Mouse (Mus musculus) B cell, adult 2 months (primary cell): ENCODE measurements at regions not wholly inside any gene's neighbourhood (a gene's known extent, or its start where the extent isn't known, plus 50 kb on each side); places are given as distances from the start of the nearest gene placed in this dataset.

Experiments
- DNase-seq, 2 experiments: peaks; one replicate each; pipeline ENCODE4 v3.0.0; 2022

DNA sequence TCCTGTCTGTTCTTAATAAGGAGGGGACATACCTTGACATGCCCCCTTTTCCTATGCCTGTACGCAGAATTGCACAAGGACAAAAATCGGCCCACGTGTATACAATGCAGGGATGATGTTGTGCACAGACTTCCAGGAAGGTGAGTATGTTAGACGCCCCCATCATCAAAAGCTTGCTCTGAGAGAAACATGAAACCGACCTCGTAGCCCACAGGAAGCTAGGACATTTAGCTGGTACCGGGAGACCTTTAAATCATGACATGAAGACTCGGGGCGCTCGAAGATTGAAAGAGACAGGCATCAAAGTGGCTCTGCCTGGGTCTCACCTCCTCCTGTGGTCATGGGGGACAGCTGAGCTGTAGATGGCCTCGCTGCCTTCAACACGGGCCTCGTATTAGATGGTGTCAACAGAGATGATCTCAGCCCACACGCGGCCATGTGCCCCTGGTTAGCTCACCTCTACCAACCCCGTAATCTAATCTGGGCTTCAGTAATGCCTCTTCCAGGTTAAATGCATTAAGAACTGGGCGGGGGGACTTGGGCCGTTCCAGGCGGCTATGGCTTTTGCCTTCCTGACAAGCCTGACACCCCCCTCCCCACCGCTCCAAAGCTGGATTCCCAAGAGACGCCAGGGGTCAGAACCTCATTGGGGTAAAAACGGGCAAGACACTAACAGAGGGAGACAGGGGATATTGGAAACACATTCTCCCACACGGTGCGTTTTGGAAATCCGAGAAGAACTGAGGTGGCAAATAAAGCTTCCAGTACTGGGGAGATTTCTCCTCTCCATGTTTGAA lies 520.9 kb upstream of the Tbx3 start:
- no peak for DNase-seq

DNA sequence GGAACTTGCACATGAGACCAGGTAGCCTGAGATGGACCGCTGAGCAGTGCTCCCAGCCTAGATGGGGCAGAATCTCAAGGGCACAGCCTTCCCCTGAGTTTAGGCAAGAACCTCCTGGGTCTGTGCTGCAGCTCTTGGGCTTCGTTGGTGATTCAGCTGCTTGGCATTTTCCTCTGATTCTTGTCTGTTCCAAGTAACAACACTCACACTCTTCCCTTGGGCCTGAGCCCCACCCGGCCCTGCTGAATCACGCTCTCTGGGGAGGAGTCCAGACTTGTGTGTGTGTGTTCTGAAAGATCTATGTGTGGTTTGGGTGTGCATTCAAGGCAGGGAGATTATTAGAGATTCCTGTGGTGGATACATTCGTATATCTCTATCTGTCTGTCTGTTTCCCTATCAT lies 517.4 kb upstream of the Tbx3 start:
- no peak for DNase-seq

DNA sequence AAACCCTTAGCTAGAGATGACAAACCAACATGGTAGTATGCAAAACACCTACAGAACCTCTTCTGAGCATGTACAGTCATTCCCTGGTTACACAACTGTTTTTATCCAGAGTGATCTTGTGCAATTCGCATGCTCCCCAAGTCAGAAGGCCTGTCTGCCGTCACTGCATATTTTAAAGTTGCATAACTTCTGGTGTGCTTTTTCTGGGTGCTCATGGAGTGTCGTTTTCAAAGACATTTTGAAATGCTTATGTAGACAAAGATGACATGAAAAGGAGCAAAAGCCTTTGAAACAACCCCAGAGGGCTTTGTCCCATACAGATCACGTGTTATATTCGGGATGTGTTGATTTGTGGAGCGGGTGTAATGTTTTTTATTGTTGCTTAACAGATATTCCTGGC lies 513.8 kb upstream of the Tbx3 start:
- no peak for DNase-seq

DNA sequence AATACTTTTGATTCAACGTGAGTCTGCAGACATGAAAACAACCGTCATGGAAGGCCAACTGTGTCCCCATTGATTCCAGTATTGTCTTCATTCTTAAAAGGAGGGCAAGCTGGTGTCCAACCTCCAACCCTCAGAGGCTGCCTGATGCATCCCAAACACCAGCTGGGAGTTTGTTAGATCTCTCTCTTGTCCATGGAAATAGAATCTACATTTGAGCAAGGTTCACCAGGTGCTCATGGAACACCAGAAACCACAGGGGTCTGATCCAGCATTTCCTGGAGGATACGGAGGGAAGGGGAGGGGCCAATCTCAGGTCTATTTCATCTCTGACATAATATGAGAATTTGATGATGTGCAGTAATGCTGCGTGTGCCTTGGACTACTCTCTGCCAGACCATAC lies 512.3 kb upstream of the Tbx3 start:
- no peak for DNase-seq

DNA sequence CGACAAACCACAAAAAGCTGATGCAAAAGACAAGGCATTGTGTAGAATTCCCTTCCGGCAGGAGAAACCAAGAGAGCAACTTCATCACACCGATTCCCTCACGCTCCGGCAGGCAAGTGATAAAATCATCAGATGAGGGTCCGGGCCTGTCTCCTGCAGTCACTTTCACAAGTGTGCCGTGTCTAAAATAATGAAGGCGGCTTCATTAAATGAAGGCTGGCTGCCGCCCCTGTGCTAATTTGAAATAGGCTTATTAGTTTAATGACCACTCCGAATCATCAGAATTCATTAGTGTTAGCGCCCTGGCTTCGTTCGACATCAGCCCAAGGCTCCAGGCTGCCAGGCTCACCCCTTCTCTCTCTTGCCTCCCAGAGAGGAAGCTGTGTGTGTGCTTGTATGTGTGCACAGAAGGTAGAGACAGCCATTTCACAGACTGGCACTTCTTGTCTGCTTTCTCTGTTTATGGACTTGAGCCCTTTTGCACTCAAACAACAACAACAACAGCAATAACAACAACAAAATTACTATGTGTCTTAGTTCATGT lies 508.3 kb upstream of the Tbx3 start:
- DNase-seq = no peak

DNA sequence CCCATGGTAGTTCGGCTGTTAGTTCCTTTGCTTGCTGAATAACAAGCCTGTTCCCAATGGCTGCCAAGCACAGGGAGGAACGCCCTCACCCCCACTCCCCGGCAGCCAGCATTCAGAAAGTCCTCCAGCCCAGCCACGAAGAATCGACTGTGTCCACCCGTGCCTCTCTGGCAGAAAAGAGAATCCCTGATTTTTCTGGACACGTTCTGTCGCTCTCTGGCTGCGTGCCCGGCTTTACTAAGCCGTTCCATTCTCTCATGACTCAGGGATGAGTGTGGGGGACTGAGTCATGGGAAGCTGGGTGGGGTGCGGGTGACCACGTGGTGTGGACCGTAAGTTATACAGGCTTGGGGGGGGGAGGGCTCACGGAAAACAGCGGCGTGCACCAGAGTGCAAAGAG lies 502.8 kb upstream of the Tbx3 start:
- DNase-seq = no peak

GRCm38 (mm10) chr5:119169274-119169673 lies 501.2 kb upstream of the Tbx3 start:
- no peak for DNase-seq

GRCm38 (mm10) chr5:119171626-119172025 lies 498.8 kb upstream of the Tbx3 start:
- no peak for DNase-seq

DNA sequence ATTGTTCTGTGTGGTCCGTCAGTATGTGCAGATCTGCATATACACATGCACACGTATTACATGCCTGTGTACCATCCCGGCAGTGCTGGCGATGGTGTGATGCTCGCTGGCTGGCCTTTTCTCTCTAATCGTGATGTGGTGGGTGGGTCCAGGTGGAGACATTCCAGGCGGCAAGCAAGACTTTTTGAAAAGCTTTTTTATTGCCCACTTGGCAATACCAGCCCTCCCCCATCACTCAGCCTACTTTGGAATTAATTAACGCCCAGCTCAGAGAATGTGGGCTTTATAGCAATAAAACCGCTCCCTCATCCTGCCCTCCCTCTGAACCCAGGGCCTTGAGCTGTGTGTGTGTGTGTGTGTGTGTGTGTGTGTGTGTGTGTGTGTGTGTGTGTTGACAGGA lies 491.7 kb upstream of the Tbx3 start:
- DNase-seq = no peak

DNA sequence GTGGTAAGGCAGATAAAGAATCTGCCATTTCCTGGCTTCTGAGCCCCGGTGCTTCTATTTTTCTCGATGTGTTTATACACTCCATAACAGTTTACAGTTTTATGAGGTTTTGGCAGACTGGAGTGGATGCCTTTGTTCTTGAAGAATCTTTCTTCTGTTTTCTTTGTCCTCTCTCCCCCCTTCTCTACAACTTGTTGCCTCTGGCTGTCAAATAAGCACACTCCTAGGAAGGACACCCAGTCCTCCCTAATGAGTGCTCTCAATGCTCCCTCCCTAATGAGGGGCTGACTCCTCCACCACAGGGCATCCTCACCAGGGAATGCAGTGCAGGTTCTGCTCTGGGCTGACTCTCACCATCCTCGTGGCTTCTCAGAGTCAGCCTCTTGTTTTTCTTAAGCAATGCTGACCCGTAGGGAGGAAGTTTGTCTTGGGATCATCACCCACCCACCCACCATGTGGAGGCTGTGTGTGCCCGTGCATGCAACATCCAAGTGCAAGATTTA lies 486.9 kb upstream of the Tbx3 start:
- DNase-seq = no peak

- no peak for DNase-seq
These were observed 483.9 kb upstream of the Tbx3 start for GRCm38 (mm10) chr5:119186611-119187010.

- DNase-seq = no peak
These were observed 482.0 kb upstream of the Tbx3 start for GRCm38 (mm10) chr5:119188476-119188875.

DNA sequence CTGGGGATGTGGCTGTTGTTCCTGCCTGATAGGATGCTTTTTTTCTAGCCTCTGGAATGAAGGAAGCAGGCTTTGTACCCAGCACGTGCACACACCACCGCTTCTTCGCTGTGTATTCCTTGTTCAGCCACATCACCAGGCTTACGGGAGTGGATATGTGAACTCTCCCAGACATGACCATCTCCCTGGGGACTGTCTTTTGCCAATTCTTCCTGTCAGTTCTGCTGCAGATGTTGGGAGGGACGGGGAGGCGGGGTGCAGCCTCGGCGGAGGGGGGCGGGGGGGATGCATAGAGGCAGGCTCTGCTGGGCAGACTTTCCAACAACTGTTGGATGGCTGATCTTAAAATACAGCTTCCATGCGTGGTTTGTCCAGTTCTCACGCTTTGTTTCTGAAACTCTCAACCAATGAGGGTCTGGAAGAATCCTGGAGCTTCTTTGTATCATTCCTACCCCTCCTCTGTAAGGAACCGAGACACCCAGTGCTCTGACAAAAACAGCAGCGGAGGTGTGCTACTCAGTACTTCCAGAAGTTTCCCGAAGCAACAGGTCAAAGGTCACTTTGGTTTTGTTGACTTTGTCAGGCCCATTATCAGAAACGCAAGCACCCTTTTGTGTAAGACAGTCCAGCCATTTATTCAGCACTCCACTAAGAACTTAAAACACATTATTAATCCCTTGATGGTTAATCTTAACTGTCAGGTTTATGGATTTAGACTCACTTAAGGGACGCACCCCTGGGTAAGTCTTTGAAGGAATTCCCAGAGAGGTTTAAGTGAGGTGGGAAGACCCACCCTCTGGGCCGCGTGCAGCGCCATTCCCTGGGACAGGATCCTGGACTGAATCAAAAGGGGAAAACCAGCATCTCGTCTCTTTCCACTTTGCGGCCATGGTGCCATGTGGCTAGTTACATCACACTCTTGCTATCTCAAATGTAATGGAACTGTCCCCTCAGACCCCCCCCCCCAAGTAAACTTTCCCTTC lies 476.5 kb upstream of the Tbx3 start:
- no peak for DNase-seq

DNA sequence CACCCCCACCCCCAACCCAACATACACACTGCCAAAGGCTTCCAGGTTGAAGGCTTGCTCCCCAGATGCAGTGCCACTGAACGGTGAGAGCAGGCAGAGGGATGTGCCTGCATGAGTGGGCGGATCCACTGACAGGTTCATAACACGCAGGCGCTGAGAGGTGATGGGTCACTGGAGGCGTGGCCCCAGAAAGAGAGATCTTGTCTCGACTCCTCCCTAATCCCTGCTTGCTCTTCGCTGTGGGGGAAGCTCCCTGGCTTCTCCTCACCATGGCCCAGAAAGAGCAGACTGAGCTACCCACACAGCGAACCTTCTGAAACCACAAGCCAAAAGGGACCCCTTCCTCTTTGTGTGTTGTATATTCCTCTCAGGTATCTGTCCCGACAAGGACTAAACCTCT lies 470.6 kb upstream of the Tbx3 start:
- no peak for DNase-seq

DNA sequence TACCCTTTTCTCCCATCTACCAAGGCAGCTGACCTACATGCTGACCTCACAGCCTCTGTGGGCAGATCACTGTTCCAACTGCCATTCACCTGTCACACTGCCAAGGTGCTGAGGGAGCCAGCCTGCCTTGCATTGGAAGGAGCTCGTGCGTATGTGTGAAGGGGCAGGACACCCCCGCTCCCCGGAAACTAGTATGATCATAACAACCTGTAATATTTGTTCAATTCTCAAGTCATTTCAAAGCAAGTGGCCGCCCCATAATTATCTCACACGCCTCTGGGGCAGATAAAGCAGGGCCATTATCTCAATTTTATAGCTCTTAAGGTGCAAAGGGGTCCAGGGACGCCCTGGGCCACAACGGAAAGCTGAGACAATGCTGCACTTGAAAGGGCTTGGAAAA lies 469.2 kb upstream of the Tbx3 start:
- DNase-seq = no peak

GRCm38 (mm10) chr5:119204736-119205135 lies 465.7 kb upstream of the Tbx3 start:
- DNase-seq = no peak

- no peak for DNase-seq
These were observed 462.4 kb upstream of the Tbx3 start for GRCm38 (mm10) chr5:119208077-119208476.

DNA sequence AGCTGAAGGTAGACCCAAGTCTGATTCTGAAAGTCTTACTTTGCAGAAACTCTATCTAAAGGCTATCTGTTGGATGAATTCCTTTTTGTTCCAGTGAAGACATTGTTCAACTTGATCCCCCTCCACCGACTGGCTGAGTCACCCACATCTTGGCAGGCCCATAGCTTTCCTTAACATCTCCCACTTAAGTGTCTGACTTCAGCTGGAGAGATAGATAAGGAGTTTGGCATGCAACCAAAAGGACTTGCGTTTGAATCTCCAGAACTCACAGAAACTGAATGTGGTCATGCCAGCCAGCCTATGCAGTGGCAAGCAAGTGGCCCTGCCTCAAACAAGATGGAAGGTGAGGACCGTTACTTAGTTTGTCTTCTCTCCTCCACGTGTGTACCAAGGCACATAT lies 457.3 kb upstream of the Tbx3 start:
- no peak for DNase-seq

DNA sequence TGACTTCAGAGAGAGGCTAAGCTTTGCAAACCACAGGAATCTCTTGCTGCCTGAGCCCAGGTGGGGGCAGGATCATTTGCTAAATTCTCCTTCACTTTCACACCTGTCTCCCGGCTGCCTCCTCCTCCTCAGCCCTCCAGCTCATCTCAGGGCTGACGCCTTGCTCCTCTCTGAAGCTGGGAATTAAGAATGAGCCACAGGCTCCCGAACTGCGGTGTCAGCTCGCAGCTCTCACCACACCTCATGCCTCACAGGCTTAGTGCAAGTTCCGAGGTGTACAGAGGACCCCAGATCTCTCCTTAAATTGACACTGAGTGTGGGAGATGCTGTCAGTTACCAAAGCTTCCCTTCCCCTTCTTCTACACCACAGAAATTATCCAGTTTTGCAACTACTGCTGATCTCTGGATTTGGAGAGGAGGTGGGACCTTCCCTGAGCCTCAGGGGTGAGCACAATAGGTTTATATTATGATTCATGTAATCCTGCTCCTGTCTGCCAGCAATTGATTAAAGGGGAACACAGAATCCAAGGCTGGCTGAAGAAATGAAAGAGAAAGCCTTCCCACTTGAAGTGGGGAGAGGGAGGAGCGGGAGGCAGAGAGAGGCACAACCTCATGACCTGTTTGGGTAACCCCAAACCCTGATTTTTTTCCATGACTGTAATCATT lies 456.6 kb upstream of the Tbx3 start:
- no peak for DNase-seq

GRCm38 (mm10) chr5:119214937-119215336 lies 455.5 kb upstream of the Tbx3 start:
- DNase-seq = no peak

DNA sequence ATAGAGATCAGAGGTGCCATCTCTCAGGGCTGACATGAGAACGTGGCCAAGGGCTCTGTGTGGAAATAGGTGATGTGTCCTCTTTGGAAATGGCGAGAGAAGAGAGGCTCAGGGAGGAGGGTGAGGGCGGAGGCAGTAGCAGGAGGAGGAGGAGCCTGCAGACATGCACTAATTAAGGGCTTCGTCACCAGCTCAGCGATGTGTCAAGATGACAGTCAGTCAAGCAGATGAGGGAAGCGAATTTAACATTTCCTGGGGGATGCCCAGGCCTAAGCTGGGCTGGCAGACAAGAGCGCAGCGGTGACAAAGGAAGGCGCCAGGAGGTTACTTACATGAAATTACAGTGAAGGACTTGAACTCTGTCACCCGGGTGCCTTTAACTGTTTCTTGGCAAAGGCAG lies 455.1 kb upstream of the Tbx3 start:
- no peak for DNase-seq

- DNase-seq = no peak
These were observed 454.3 kb upstream of the Tbx3 start for GRCm38 (mm10) chr5:119216146-119216545.

DNA sequence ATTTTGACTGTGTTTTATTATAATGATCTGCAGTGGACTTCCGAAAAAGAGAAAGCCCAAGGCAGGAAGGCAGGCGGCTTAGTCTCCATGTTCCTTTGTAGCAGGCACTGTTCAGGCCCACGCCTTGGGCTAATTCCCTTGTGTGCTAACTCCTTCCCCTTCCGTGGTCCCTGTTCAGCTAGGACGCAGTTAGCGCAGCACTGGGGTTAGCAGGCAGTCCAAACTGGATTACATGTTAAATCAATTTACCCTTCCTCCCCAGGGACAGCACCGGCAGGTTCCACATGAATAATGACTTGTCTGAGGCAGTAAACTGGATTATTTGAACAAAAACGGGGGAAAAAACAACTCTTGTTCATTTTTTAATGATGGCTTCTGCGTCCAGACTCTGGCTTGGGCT lies 453.4 kb upstream of the Tbx3 start:
- no peak for DNase-seq
